Mouse (Mus musculus) liver, embryonic 14.5 days (tissue): ENCODE results near the gene Mbd5. TPM values are rescaled to one million over a fixed set of nuclear protein-coding genes. Genes with fewer than 3 reads are reported as not detected.

Experiments
- ATAC-seq: fragments of 200-750 bp; cut with Nextera tagmentation; 2 replicates; pipeline ENCODE4 v1.8.0; 2017; ENCODE audit warnings: moderate number of reproducible peaks, mild to moderate bottlenecking, moderate library complexity; ENCODE audit not compliant: insufficient read depth
- DNase-seq, 3 experiments: peaks; one replicate each; pipeline ENCODE4 v3.0.0-alpha.2; 2012 to 2013; ENCODE audit warnings: low read depth in 3 of 3, low spot score in 3 of 3
- H3K27ac ChIP-seq: fragments of 300-500 bp; sonication (generic); 2 replicates; pipeline ENCODE4 v1.5.1; 2014; ENCODE audit warnings: moderate library complexity, mild to moderate bottlenecking, control low read depth, inconsistent platforms
- H3K27me3 ChIP-seq: fragments of 300-500 bp; sonication (generic); 2 replicates; pipeline ENCODE4 v1.6.1; 2014; ENCODE audit warnings: mild to moderate bottlenecking, low read length, moderate library complexity; ENCODE audit not compliant: control insufficient read depth, insufficient read depth
- H3K36me3 ChIP-seq: fragments of 300-500 bp; sonication (generic); replicated peaks from 2 replicates; pipeline ENCODE4 v1.6.1; 2014; ENCODE audit warnings: low read depth; ENCODE audit not compliant: control insufficient read depth, insufficient read depth
- H3K4me1 ChIP-seq, 2 experiments: fragments of 200-500 bp in 1 of 2; fragments of 300-500 bp in 1 of 2; sonication (generic) in 1 of 2; replicated peaks; 2 replicates each; pipeline ENCODE4 v1.6.1; 2012 to 2014; ENCODE audit warnings: antibody characterized with exemption in 1 of 2, inconsistent platforms in 1 of 2, low read length in 1 of 2; ENCODE audit not compliant: control insufficient read depth in 2 of 2, insufficient read depth in 2 of 2
- H3K4me2 ChIP-seq: fragments of 300-500 bp; sonication (generic); 2 replicates; pipeline ENCODE4 v1.6.1; 2014; ENCODE audit warnings: low read depth, mild to moderate bottlenecking, control low read depth, moderate library complexity
- H3K4me3 ChIP-seq, 2 experiments: fragments of 200-500 bp in 1 of 2; fragments of 300-500 bp in 1 of 2; sonication (generic) in 1 of 2; 2 replicates each; pipeline ENCODE4 v1.5.1; 2012 to 2014; ENCODE audit warnings: low read depth in 2 of 2, low read length in 2 of 2, mild to moderate bottlenecking in 2 of 2, control low read depth in 1 of 2, inconsistent platforms in 1 of 2, moderate library complexity in 1 of 2; ENCODE audit not compliant: insufficient read depth in 1 of 2
- H3K9ac ChIP-seq: fragments of 300-500 bp; sonication (generic); replicated peaks from 2 replicates; pipeline ENCODE4 v1.6.1; 2014; ENCODE audit warnings: mild to moderate bottlenecking, control low read depth, moderate library complexity
- H3K9me3 ChIP-seq: fragments of 300-500 bp; sonication (generic); 2 replicates; pipeline ENCODE4 v1.6.1; 2016; ENCODE audit warnings: low read length, mixed read lengths; ENCODE audit not compliant: control insufficient read depth
- CTCF ChIP-seq: IDR thresholded peaks from 2 replicates; pipeline ENCODE4 v1.5.1; 2016; ENCODE audit warnings: antibody characterized with exemption, low read depth, control low read depth
- EP300 ChIP-seq: IDR thresholded peaks from 2 replicates; pipeline ENCODE4 v1.6.1; 2016; ENCODE audit warnings: antibody characterized with exemption, low read depth
- WGBS: fragments of 180-500 bp; shearing (Covaris S2); extraction: QIAGEN DNeasy Blood & Tissue Kit; methylation state at CpG from one replicate; pipeline ENCODE4 v1.1.7; 2014; ENCODE audit not compliant: insufficient replicate concordance; 5-methylcytosine and 5-hydroxymethylcytosine counted together
- polyA plus RNA-seq, 2 experiments: library from polyadenylated mRNA; depleted of rRNA in 1 of 2; stranded (reverse) in 1 of 2; unstranded in 1 of 2; fragments of >200 nt; fragmentation: Nextera tagmentation in 1 of 2; extraction: Ambion mirVana in 1 of 2; gene quantifications; 2 replicates each; pipeline versions ENCODE4 v1.2.1 to v1.2.3; 2012 to 2014

Mbd5 gene
- polyA plus RNA-seq, 2 experiments, result 1.8 to 5.7 TPM

GRCm38 (mm10) chr2:49354066-49354465 lies 404.8 kb downstream of the Mbd5 start:
- no peak for DNase-seq
- H3K4me1 ChIP-seq, result peaks cover 0 to 13% of the 10 kb centered on the region in 2 experiments; a peak in 2 of 4 replicates
- H3K4me3 ChIP-seq, result no peak overlapping the region
- ATAC-seq, result no peak
- H3K27ac ChIP-seq, result no peak overlapping the region
- H3K4me2 ChIP-seq, result no peak overlapping the region
- H3K9ac ChIP-seq, result no peak overlapping the region
- H3K27me3 ChIP-seq, result no peaks in the 10 kb centered on the region
- WGBS, result 21% methylated on average over 1 of the region's 1 CpGs
- TF ChIP-seq EP300 (no peak), CTCF (no peak)
- no peaks in the 10 kb centered on the region for H3K9me3 ChIP-seq
- H3K36me3 ChIP-seq, result no peaks in the 10 kb centered on the region

- peaks cover 0 to 2% of the 10 kb centered on the region in 2 experiments; a peak in 1 of 4 replicates for H3K4me1 ChIP-seq
- H3K9ac ChIP-seq, result no peak overlapping the region
Observed at GRCm38 (mm10) chr2:49355867-49356266, 406.6 kb downstream of the Mbd5 start.

GRCm38 (mm10) chr2:49358128-49358814 lies 409.0 kb downstream of the Mbd5 start:
- H3K27ac ChIP-seq, result no peak overlapping the region
- H3K27me3 ChIP-seq, result no peaks in the 10 kb centered on the region
- H3K9me3 ChIP-seq, result no peaks in the 10 kb centered on the region
- DNase-seq (no peak), ATAC-seq (no peak)
- no peak overlapping the region for H3K9ac ChIP-seq
- no peak overlapping the region for H3K4me2 ChIP-seq
- 57% methylated on average over 7 of the region's 7 CpGs for WGBS
- H3K36me3 ChIP-seq, result no peaks in the 10 kb centered on the region
- H3K4me1 ChIP-seq, result no peaks in the 10 kb centered on the region
- TF ChIP-seq CTCF, result no peak
- no peak for TF ChIP-seq EP300
- no peak overlapping the region for H3K4me3 ChIP-seq

More at GRCm38 (mm10) chr2:49355867-49356266, 406.6 kb downstream of the Mbd5 start:
- H3K27me3 ChIP-seq, result no peaks in the 10 kb centered on the region
- DNase-seq (no peak), ATAC-seq (no peak)
- TF ChIP-seq EP300, result no peak
- no peak for TF ChIP-seq CTCF
- H3K4me2 ChIP-seq, result no peak overlapping the region
- no peaks in the 10 kb centered on the region for H3K36me3 ChIP-seq
- H3K9me3 ChIP-seq, result no peaks in the 10 kb centered on the region
- 69% methylated on average over 8 of the region's 8 CpGs for WGBS
- H3K4me3 ChIP-seq, result no peak overlapping the region
- H3K27ac ChIP-seq, result no peak overlapping the region

GRCm38 (mm10) chr2:49358839-49359520 lies 409.7 kb downstream of the Mbd5 start:
- no peak overlapping the region for H3K4me3 ChIP-seq
- no peak for DNase-seq
- no peaks in the 10 kb centered on the region for H3K36me3 ChIP-seq
- H3K4me2 ChIP-seq, result no peak overlapping the region
- H3K27ac ChIP-seq, result no peak overlapping the region
- 55% methylated on average over 4 of the region's 4 CpGs for WGBS
- H3K9me3 ChIP-seq, result no peaks in the 10 kb centered on the region
- TF ChIP-seq CTCF, result peak; percentile 48; the same call in 1 of the 2 replicates
- TF ChIP-seq EP300, result no peak
- H3K27me3 ChIP-seq, result no peaks in the 10 kb centered on the region
- no peak for ATAC-seq
- no peaks in the 10 kb centered on the region for H3K4me1 ChIP-seq
- H3K9ac ChIP-seq, result no peak overlapping the region

- no peak for TF ChIP-seq EP300
- Histone ChIP-seq H3K27ac (no peak overlapping the region), H3K4me3 (no peak overlapping the region), H3K4me2 (no peak overlapping the region), H3K9ac (no peak overlapping the region), H3K36me3 (no peaks in the 10 kb centered on the region), H3K4me1 (no peaks in the 10 kb centered on the region), H3K9me3 (no peaks in the 10 kb centered on the region), H3K27me3 (no peaks in the 10 kb centered on the region)
- no peak for ATAC-seq
- DNase-seq, result no peak
- 43% methylated on average over 4 of the region's 4 CpGs for WGBS
Observed at GRCm38 (mm10) chr2:49359706-49360105, 410.4 kb downstream of the Mbd5 start.
